Mouse (Mus musculus) common myeloid progenitor, adult 5-6 weeks (primary cell): ENCODE measurements at regions not wholly inside any gene's neighbourhood (a gene's known extent, or its start where the extent isn't known, plus 50 kb on each side); places are given as distances from the start of the nearest gene placed in this dataset.

ENCODE experiments used
- ATAC-seq: replicated peaks from 2 replicates; pipeline ENCODE4 v1.8.0; 2016; ENCODE audit warnings: low read depth, mild to moderate bottlenecking, moderate TSS enrichment, inconsistent platforms; ENCODE audit not compliant: poor library complexity, severe bottlenecking

- 0 out of 2 replicates have a peak, but pooled peaks have one; percentile 45 for ATAC-seq
Observed at GRCm38 (mm10) chrX:133787112-133787511, 63.7 kb upstream of the Tnmd start.

GRCm38 (mm10) chrX:133754026-133754425, 65.2 kb upstream of the Pcdh19 start:
- no peak for ATAC-seq

GRCm38 (mm10) chrX:133752232-133752631, 63.4 kb upstream of the Pcdh19 start:
- ATAC-seq, result no peak

GRCm38 (mm10) chrX:133743446-133743845, 54.7 kb upstream of the Pcdh19 start:
- no peak for ATAC-seq

- ATAC-seq, result no peak
Observed at GRCm38 (mm10) chrX:133738980-133739632, 50.3 kb upstream of the Pcdh19 start.
